Comparison of ENCODE assay signal across 25 mouse cellular contexts in the genomic region with DNA sequence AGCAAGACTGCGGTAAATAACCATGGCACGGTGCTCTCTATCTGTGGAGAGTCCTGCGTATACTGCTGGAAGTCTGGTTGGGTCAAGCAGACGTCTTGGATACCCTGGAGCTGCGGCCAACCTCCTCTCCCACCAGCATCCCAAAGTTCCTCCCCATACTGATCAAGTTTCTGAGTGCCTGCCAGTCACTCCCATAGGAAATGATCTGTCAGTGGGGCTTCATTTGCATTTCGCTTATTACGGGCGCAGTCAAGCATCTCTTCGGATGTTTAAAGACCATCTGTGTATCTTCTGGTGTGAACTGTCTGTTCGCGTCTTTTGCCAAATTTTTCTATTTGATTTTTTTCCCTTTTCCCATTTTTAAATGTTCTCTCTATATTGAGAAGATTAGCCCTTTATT. TPM values are rescaled to one million over a fixed set of nuclear protein-coding genes. Genes with fewer than 3 reads are reported as not detected.
A peak's percentile ranks its signal among the peaks of the same experiment; 100 is the strongest.
DNase-seq lines count a peak whose midpoint lies in the region; ATAC-seq and TF ChIP-seq lines count a peak whose summit lies in the region.
"Had no signal": no experiment of that assay in that cellular context is flagged by ENCODE, and none has a peak within 500 bp of the region (broad histone marks: within the 10 kb centered on the region; RNA-seq: fewer than 3 reads in every experiment).

No protein-coding gene starts in this region.

- no peaks in the 10 kb centered on the region for H3K27me3 ChIP-seq in forebrain, postnatal 0 days (ENCODE audit: insufficient read depth, low read length)
- no peaks in the 10 kb centered on the region for H3K27me3 ChIP-seq in forebrain, embryonic 13.5 days
- H3K27me3 ChIP-seq: hindbrain, embryonic 15.5 days had no signal

- DNase-seq in embryo, embryonic 10 days (ENCODE audit: low spot score), result peak; percentile 17
- DNase-seq in embryo, embryonic 11 days, result no peak
- peak; percentile 58 for DNase-seq in forebrain, postnatal 0 days
- peak; percentile 67 for DNase-seq in layer of hippocampus, adult 9-11 months
- DNase-seq in layer of hippocampus, adult 11-12 months (ENCODE audit: low spot score), result no peak
- DNase-seq in brain, embryonic 14.5 days (ENCODE audit: low read depth), result peak; percentile 75
- no peak for DNase-seq in adrenal gland, adult 18-20 months (ENCODE audit: low spot score in 2 of 2)
- DNase-seq: adrenal gland, postnatal 14 days; cerebellum, adult 2 months; gastrocnemius, postnatal 14 days; heart, adult 2 months had no signal

- peak; percentile 43; the same call in 1 of the 2 replicates for ATAC-seq in forebrain, postnatal 0 days
- no peak; the same call in 1 of the 2 replicates for ATAC-seq in forebrain, embryonic 13.5 days
- ATAC-seq: inflammation-experienced regulatory T-cells, adult 6 months; intestine, postnatal 0 days had no signal

- H3K9me3 ChIP-seq in forebrain, postnatal 0 days (ENCODE audit: low read length), result no peaks in the 10 kb centered on the region
- H3K9me3 ChIP-seq in forebrain, embryonic 13.5 days (replicated peaks), result no peaks in the 10 kb centered on the region
- H3K9me3 ChIP-seq: embryonic facial prominence, embryonic 10.5 days; heart, embryonic 15.5 days; hindbrain, embryonic 10.5 days; hindbrain, embryonic 15.5 days had no signal

- H3K4me2 ChIP-seq in forebrain, postnatal 0 days (ENCODE audit: low read depth), result peak overlapping the region; percentile 31
- H3K4me2 ChIP-seq in forebrain, embryonic 13.5 days, result no peak overlapping the region

- H3K9ac ChIP-seq in forebrain, postnatal 0 days, result no peak overlapping the region
- H3K9ac ChIP-seq in forebrain, embryonic 13.5 days, result no peak overlapping the region
- H3K9ac ChIP-seq: heart, embryonic 15.5 days; hindbrain, embryonic 15.5 days had no signal

- TF ChIP-seq POLR2A in brain, embryonic 14.5 days (IDR thresholded peaks at IDR 0.05; ENCODE audit: borderline replicate concordance, extremely low read depth, insufficient read depth, insufficient read length, poor library complexity, severe bottlenecking), result no peak

- 45% methylated on average over 11 of the region's 11 CpGs for WGBS in forebrain, postnatal 0 days
- WGBS in forebrain, embryonic 13.5 days, result 62% methylated on average over 11 of the region's 11 CpGs

- H3K4me1 ChIP-seq in forebrain, postnatal 0 days (ENCODE audit: insufficient read depth), result no peaks in the 10 kb centered on the region
- peaks cover 17% of the 10 kb centered on the region; the same call in 1 of the 2 replicates for H3K4me1 ChIP-seq in forebrain, embryonic 13.5 days

- TF ChIP-seq CTCF in forebrain, postnatal 0 days (IDR thresholded peaks at IDR 0.05; ENCODE audit: low read depth), result no peak
- no peak for TF ChIP-seq CTCF in brain, embryonic 14.5 days (IDR thresholded peaks at IDR 0.05; ENCODE audit: borderline replicate concordance, extremely low read depth, insufficient read depth, insufficient read length)

- H3K36me3 ChIP-seq in forebrain, postnatal 0 days (ENCODE audit: insufficient read depth), result no peaks in the 10 kb centered on the region
- peaks cover 11% of the 10 kb centered on the region; the same call in 1 of the 2 replicates for H3K36me3 ChIP-seq in forebrain, embryonic 13.5 days (ENCODE audit: poor library complexity, severe bottlenecking)
- H3K36me3 ChIP-seq: embryonic facial prominence, embryonic 10.5 days; heart, embryonic 15.5 days; hindbrain, embryonic 15.5 days had no signal

- H3K4me3 ChIP-seq in forebrain, postnatal 0 days (ENCODE audit: low read depth, low read length), result no peak overlapping the region
- H3K4me3 ChIP-seq in forebrain, embryonic 13.5 days, result no peak overlapping the region
- H3K4me3 ChIP-seq: heart, adult 2 months; hindbrain, embryonic 15.5 days had no signal

- H3K27ac ChIP-seq in forebrain, postnatal 0 days (ENCODE audit: low read depth, low read length), result no peak overlapping the region
- H3K27ac ChIP-seq in forebrain, embryonic 13.5 days, result no peak overlapping the region
- H3K27ac ChIP-seq: embryonic facial prominence, embryonic 10.5 days; heart, adult 2 months; heart, embryonic 15.5 days; hindbrain, embryonic 10.5 days; hindbrain, embryonic 15.5 days had no signal

RNA-seq across cellular contexts. Expression of gene Mpp2, which starts 18.7 kb away (rescaled TPM):
- 27.3 and 28.3 TPM in 2 replicates for total RNA-seq in forebrain, postnatal 0 days (2014; rRNA removed)
- polyA plus RNA-seq in forebrain, postnatal 0 days (2015; fragmentation: Nextera tagmentation; extraction: Ambion mirVana), result 14.1 and 21.4 TPM in 2 replicates
- 19.8 and 22.0 TPM in 2 replicates for polyA plus RNA-seq in forebrain, embryonic 13.5 days (2015; fragmentation: Nextera tagmentation; extraction: Ambion mirVana)
- polyA plus RNA-seq in brain, embryonic 14.5 days (2012; rRNA removed), result 49.9 and 51.5 TPM in 2 replicates
- 10 to 100 TPM in 1 of 2 experiments, 1 to 10 TPM in 1; 8.8 to 13.0 TPM for total RNA-seq in adrenal gland, adult 18-20 months (2021)

RNA-seq across cellular contexts. Expression of gene Cd300lg, which starts 28.3 kb away (rescaled TPM):
- total RNA-seq in forebrain, postnatal 0 days (2014; rRNA removed), result 0.69 and 0.86 TPM in 2 replicates
- polyA plus RNA-seq in forebrain, postnatal 0 days (2015; fragmentation: Nextera tagmentation; extraction: Ambion mirVana), result 0.15 and 0.30 TPM in 2 replicates
- polyA plus RNA-seq in forebrain, embryonic 13.5 days (2015; fragmentation: Nextera tagmentation; extraction: Ambion mirVana), result 0.27 and 0.31 TPM in 2 replicates
- 0.11 and 0.15 TPM in 2 replicates for polyA plus RNA-seq in brain, embryonic 14.5 days (2012; rRNA removed)
- 10 to 100 TPM; 32.4 to 33.4 TPM for total RNA-seq in adrenal gland, adult 18-20 months (2021)
- polyA plus RNA-seq: C2C12 had no signal

RNA-seq across cellular contexts. Expression of gene Ppy, which starts 31.5 kb away (rescaled TPM):
- total RNA-seq in forebrain, postnatal 0 days (2014; rRNA removed), result not detected in 2 replicates
- polyA plus RNA-seq in forebrain, postnatal 0 days (2015; fragmentation: Nextera tagmentation; extraction: Ambion mirVana), result not detected in 2 replicates
- polyA plus RNA-seq in forebrain, embryonic 13.5 days (2015; fragmentation: Nextera tagmentation; extraction: Ambion mirVana), result not detected in 2 replicates
- not detected in 2 replicates for polyA plus RNA-seq in brain, embryonic 14.5 days (2012; rRNA removed)
- not detected for total RNA-seq in adrenal gland, adult 18-20 months (2021)
- total RNA-seq: adrenal gland, postnatal 14 days; gastrocnemius, adult 18-20 months; gastrocnemius, postnatal 14 days; heart, adult 2 months; heart, postnatal 25 days; MEL had no signal
- polyA plus RNA-seq: C2C12; cerebellum, adult 2 months; cortical plate, adult 2 months; embryonic facial prominence, embryonic 10.5 days; embryonic facial prominence, embryonic 14.5 days; heart, adult 2 months; heart, embryonic 11.5 days; heart, embryonic 15.5 days; hindbrain, embryonic 10.5 days; hindbrain, embryonic 15.5 days; inflammation-experienced regulatory T-cells, adult 6 months had no signal

RNA-seq across cellular contexts. Expression of gene Pyy, which starts 38.0 kb away (rescaled TPM):
- total RNA-seq in forebrain, postnatal 0 days (2014; rRNA removed), result not detected in 2 replicates
- not detected in 2 replicates for polyA plus RNA-seq in forebrain, postnatal 0 days (2015; fragmentation: Nextera tagmentation; extraction: Ambion mirVana)
- not detected in 2 replicates for polyA plus RNA-seq in forebrain, embryonic 13.5 days (2015; fragmentation: Nextera tagmentation; extraction: Ambion mirVana)
- polyA plus RNA-seq in brain, embryonic 14.5 days (2012; rRNA removed), result 1.8 and 4.0 TPM in 2 replicates
- not detected for total RNA-seq in adrenal gland, adult 18-20 months (2021)
- total RNA-seq: adrenal gland, postnatal 14 days; gastrocnemius, adult 18-20 months; gastrocnemius, postnatal 14 days; heart, adult 2 months; heart, postnatal 25 days; MEL had no signal
- polyA plus RNA-seq: C2C12; cortical plate, adult 2 months; heart, adult 2 months; heart, embryonic 15.5 days; inflammation-experienced regulatory T-cells, adult 6 months had no signal

RNA-seq across cellular contexts. Expression of gene Mpp3, which starts 41.4 kb away (rescaled TPM):
- 56.6 and 60.3 TPM in 2 replicates for total RNA-seq in forebrain, postnatal 0 days (2014; rRNA removed)
- 45.5 and 46.4 TPM in 2 replicates for polyA plus RNA-seq in forebrain, postnatal 0 days (2015; fragmentation: Nextera tagmentation; extraction: Ambion mirVana)
- 40.8 and 41.0 TPM in 2 replicates for polyA plus RNA-seq in forebrain, embryonic 13.5 days (2015; fragmentation: Nextera tagmentation; extraction: Ambion mirVana)
- 50.9 and 55.3 TPM in 2 replicates for polyA plus RNA-seq in brain, embryonic 14.5 days (2012; rRNA removed)
- total RNA-seq in adrenal gland, adult 18-20 months (2021), result 10 to 100 TPM; 10.8 to 20.2 TPM

Comparison
In these comparisons a context has a peak if more than half of its experiments do, and no peak if none do; other contexts are left out.
1. DNase-seq: peak in embryo, embryonic 10 days (single experiment), forebrain, postnatal 0 days (single experiment), layer of hippocampus, adult 9-11 months (single experiment) and brain, embryonic 14.5 days (single experiment); none in embryo, embryonic 11 days (single experiment), layer of hippocampus, adult 11-12 months (single experiment) and adrenal gland, adult 18-20 months (0 of 2).